Mouse (Mus musculus) cerebellum, postnatal 36 days (tissue): ENCODE data around the gene Rmi2.

Experiments used
- DNase-seq, 2 experiments: peaks; one replicate each; pipeline ENCODE4 v3.0.0; 2021 to 2022; ENCODE audit warnings: mixed read lengths in 2 of 2

The Rmi2 gene

GRCm38 (mm10) chr16:10934047-10934446, 99.2 kb downstream of the Rmi2 start:
- DNase-seq: no peak

- no peak for DNase-seq
Observed at GRCm38 (mm10) chr16:10936700-10937319, 102.0 kb downstream of the Rmi2 start.

- no peak for DNase-seq
Observed at GRCm38 (mm10) chr16:10937497-10937896, 102.6 kb downstream of the Rmi2 start.

- DNase-seq: no peak
Observed at GRCm38 (mm10) chr16:10939932-10940331, 105.1 kb downstream of the Rmi2 start.

- no peak for DNase-seq
Observed at GRCm38 (mm10) chr16:10940661-10941060, 105.8 kb downstream of the Rmi2 start.
